Mouse (Mus musculus) ES-E14 (cell line): ENCODE measurements around the gene Olfr430.
"Not testable (repeated sequence)": the region's sequence is repeated elsewhere in the genome, so short reads cannot be mapped to it uniquely, and the experiment has no call there.

Experiments used
- CHD2 ChIP-seq: IDR thresholded peaks from 2 replicates; pipeline ENCODE4 v1.6.1; 2014; ENCODE audit warnings: mild to moderate bottlenecking, low read depth, low read length, inconsistent platforms
- MAFK ChIP-seq: IDR thresholded peaks from 2 replicates; pipeline ENCODE4 v1.6.1; 2014; ENCODE audit warnings: mild to moderate bottlenecking, low read depth, low read length, inconsistent platforms; ENCODE audit not compliant: insufficient read depth

DNA sequence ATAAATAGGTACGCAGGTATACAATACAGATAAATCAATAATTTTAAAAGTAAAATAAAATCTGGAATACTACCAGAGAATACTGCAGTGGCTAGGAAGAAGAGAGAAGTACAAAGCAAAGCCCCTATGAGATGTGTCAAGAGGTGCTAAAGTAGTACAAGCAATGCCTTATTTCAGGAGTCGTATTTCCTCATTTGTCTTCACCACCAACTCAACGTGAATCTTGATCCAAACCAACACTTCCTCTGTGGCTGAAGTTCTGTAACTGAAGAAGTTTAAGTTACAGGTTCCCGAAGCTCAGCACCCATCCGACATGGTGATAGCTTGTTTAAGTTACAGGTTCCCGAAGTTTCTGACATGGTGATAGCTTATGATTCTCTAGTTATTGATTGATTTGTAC, 18.2 kb upstream of the Olfr430 start:
- TF ChIP-seq MAFK, CHD2: not testable (repeated sequence)
